Mouse (Mus musculus): ENCODE results near the gene Maml3.

DNA sequence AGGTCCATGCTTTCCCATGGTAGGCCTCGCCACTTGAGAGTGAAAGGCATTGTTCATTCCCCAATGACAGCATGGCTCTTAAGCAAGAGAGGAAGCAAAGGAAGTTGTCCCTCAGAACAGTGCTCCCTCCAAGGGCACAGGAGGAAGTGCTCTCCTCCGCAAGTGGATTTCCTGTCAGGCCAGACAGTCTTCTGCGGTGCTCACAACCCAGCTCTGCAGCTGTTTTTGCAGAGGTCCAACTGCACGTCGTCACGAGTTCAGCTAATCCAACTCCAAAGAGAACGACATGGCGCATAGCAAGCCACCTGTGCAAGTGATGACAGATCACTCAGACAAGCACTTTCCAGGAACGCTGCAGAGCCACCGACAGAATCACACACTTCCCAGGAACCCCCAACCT is 222.9 kb downstream of the Maml3 start:
- no peak for TF ChIP-seq CTCF (IDR thresholded peaks at IDR 0.05; ENCODE audit: low read depth)
- TF ChIP-seq EP300 (IDR thresholded peaks at IDR 0.05; ENCODE audit: low read depth): no peak
